Mouse (Mus musculus) limb, embryonic 12.5 days (tissue): ENCODE measurements around the gene Slc5a8. TPM values are rescaled to one million over a fixed set of nuclear protein-coding genes. Genes with fewer than 3 reads are reported as not detected.

Source experiments
- ATAC-seq: fragments of 200-750 bp; cut with Nextera tagmentation; 2 replicates; pipeline ENCODE4 v1.8.0; 2017; ENCODE audit warnings: low read depth, moderate TSS enrichment; ENCODE audit not compliant: insufficient number of reproducible peaks, insufficient read depth, low FRiP score, low TSS enrichment
- H3K27ac ChIP-seq: fragments of 300-500 bp; sonication (generic); 2 replicates; pipeline ENCODE4 v1.5.1; 2016; ENCODE audit warnings: mild to moderate bottlenecking, moderate library complexity
- H3K27me3 ChIP-seq: fragments of 300-500 bp; sonication (generic); 2 replicates; pipeline ENCODE4 v1.6.1; 2016; ENCODE audit warnings: mild to moderate bottlenecking, moderate library complexity
- H3K36me3 ChIP-seq: fragments of 300-500 bp; sonication (generic); 2 replicates; pipeline ENCODE4 v1.6.1; 2016; ENCODE audit warnings: mild to moderate bottlenecking, moderate library complexity
- H3K4me1 ChIP-seq: fragments of 300-500 bp; sonication (generic); replicated peaks from 2 replicates; pipeline ENCODE4 v1.6.1; 2016
- H3K4me2 ChIP-seq: fragments of 300-500 bp; sonication (generic); 2 replicates; pipeline ENCODE4 v1.6.1; 2016; ENCODE audit warnings: mild to moderate bottlenecking, moderate library complexity
- H3K4me3 ChIP-seq: fragments of 300-500 bp; sonication (generic); replicated peaks from 2 replicates; pipeline ENCODE4 v1.5.1; 2016; ENCODE audit warnings: mild to moderate bottlenecking
- H3K9ac ChIP-seq: fragments of 300-500 bp; sonication (generic); replicated peaks from 2 replicates; pipeline ENCODE4 v1.6.1; 2016; ENCODE audit warnings: mild to moderate bottlenecking, moderate library complexity
- H3K9me3 ChIP-seq: fragments of 300-500 bp; sonication (generic); 2 replicates; pipeline ENCODE4 v1.6.1; 2016; ENCODE audit warnings: mild to moderate bottlenecking, moderate library complexity
- WGBS: fragments of 180-500 bp; shearing (Covaris S2); methylation state at CpG from one replicate; pipeline ENCODE4 v1.1.7; 2016; 5-methylcytosine and 5-hydroxymethylcytosine counted together
- polyA plus RNA-seq: library from polyadenylated mRNA; unstranded; fragments of >200 nt; fragmentation: Nextera tagmentation; extraction: Ambion mirVana; gene quantifications from 2 replicates; pipeline ENCODE4 v1.2.1, GENCODE M21; 2016

Slc5a8 gene
- polyA plus RNA-seq, 1 experiment from 2014 or later: 0.04 TPM

GRCm38 (mm10) chr10:88886114-88886513, 322 bp downstream of the Slc5a8 start:
- Histone ChIP-seq H3K9me3 (no peaks in the 10 kb centered on the region; the same call in 1 of the 2 replicates), H3K9ac (no peak overlapping the region), H3K4me3 (peak overlapping the region; percentile 33), H3K36me3 (no peaks in the 10 kb centered on the region), H3K4me1 (peaks cover 9% of the 10 kb centered on the region), H3K27ac (no peak overlapping the region), H3K4me2 (peak overlapping the region; percentile 62), H3K27me3 (peaks cover 48% of the 10 kb centered on the region)
- ATAC-seq: peak; percentile 15; the same call in 1 of the 2 replicates
- WGBS: 2% methylated on average over 32 of the region's 32 CpGs

- H3K4me3 ChIP-seq: no peak overlapping the region
- peaks cover 44% of the 10 kb centered on the region for H3K27me3 ChIP-seq
- H3K9ac ChIP-seq: no peak overlapping the region
- no peaks in the 10 kb centered on the region; the same call in 1 of the 2 replicates for H3K9me3 ChIP-seq
- no peaks in the 10 kb centered on the region for H3K36me3 ChIP-seq
- no peak overlapping the region for H3K4me2 ChIP-seq
- no peak for ATAC-seq
- 82% methylated on average over 2 of the region's 2 CpGs for WGBS
- no peak overlapping the region for H3K27ac ChIP-seq
- peaks cover 9% of the 10 kb centered on the region for H3K4me1 ChIP-seq
Observed at GRCm38 (mm10) chr10:88888376-88888775, 2.6 kb downstream of the Slc5a8 start.

- no peak overlapping the region for H3K4me2 ChIP-seq
- ATAC-seq: no peak
- peaks cover 19% of the 10 kb centered on the region for H3K27me3 ChIP-seq
- WGBS: 85% methylated on average over 7 of the region's 7 CpGs
- H3K9ac ChIP-seq: no peak overlapping the region
- no peak overlapping the region for H3K4me3 ChIP-seq
- H3K4me1 ChIP-seq: peaks cover under 1% of the 10 kb centered on the region; the same call in 1 of the 2 replicates
- no peak overlapping the region for H3K27ac ChIP-seq
- H3K36me3 ChIP-seq: no peaks in the 10 kb centered on the region
- no peaks in the 10 kb centered on the region for H3K9me3 ChIP-seq
Observed at GRCm38 (mm10) chr10:88891410-88891809, 5.6 kb downstream of the Slc5a8 start.

GRCm38 (mm10) chr10:88892560-88893087, 6.8 kb downstream of the Slc5a8 start:
- H3K4me1 ChIP-seq: no peaks in the 10 kb centered on the region
- no peak overlapping the region for H3K4me2 ChIP-seq
- no peak overlapping the region for H3K27ac ChIP-seq
- peaks cover 8% of the 10 kb centered on the region for H3K27me3 ChIP-seq
- H3K9me3 ChIP-seq: no peaks in the 10 kb centered on the region
- no peak overlapping the region for H3K4me3 ChIP-seq
- no peaks in the 10 kb centered on the region for H3K36me3 ChIP-seq
- H3K9ac ChIP-seq: no peak overlapping the region
- 87% methylated on average over 8 of the region's 8 CpGs for WGBS
- ATAC-seq: no peak

GRCm38 (mm10) chr10:88897032-88897431, 11.2 kb downstream of the Slc5a8 start:
- Histone ChIP-seq H3K4me2 (no peak overlapping the region), H3K9ac (no peak overlapping the region), H3K9me3 (no peaks in the 10 kb centered on the region), H3K4me1 (no peaks in the 10 kb centered on the region), H3K27ac (no peak overlapping the region), H3K4me3 (no peak overlapping the region), H3K36me3 (no peaks in the 10 kb centered on the region), H3K27me3 (no peaks in the 10 kb centered on the region)
- WGBS: 83% methylated on average over 6 of the region's 6 CpGs
- ATAC-seq: no peak

- ATAC-seq: no peak
- Histone ChIP-seq H3K4me1 (no peaks in the 10 kb centered on the region), H3K9me3 (no peaks in the 10 kb centered on the region), H3K4me2 (no peak overlapping the region), H3K4me3 (no peak overlapping the region), H3K9ac (no peak overlapping the region), H3K27ac (no peak overlapping the region), H3K36me3 (no peaks in the 10 kb centered on the region), H3K27me3 (no peaks in the 10 kb centered on the region)
- WGBS: 90% methylated on average over 12 of the region's 12 CpGs
Observed at GRCm38 (mm10) chr10:88949649-88950296, 64.0 kb downstream of the Slc5a8 start.

GRCm38 (mm10) chr10:88950297-88950653, 64.5 kb downstream of the Slc5a8 start:
- Histone ChIP-seq H3K4me3 (no peak overlapping the region), H3K4me2 (no peak overlapping the region), H3K4me1 (no peaks in the 10 kb centered on the region), H3K36me3 (no peaks in the 10 kb centered on the region), H3K27ac (no peak overlapping the region), H3K27me3 (no peaks in the 10 kb centered on the region), H3K9ac (no peak overlapping the region), H3K9me3 (no peaks in the 10 kb centered on the region)
- no peak for ATAC-seq
- WGBS: 83% methylated on average over 4 of the region's 4 CpGs

GRCm38 (mm10) chr10:88960791-88961190, 75.0 kb downstream of the Slc5a8 start:
- Histone ChIP-seq H3K9me3 (no peaks in the 10 kb centered on the region), H3K36me3 (no peaks in the 10 kb centered on the region), H3K4me3 (no peak overlapping the region), H3K4me1 (no peaks in the 10 kb centered on the region), H3K9ac (no peak overlapping the region), H3K27me3 (no peaks in the 10 kb centered on the region), H3K27ac (no peak overlapping the region), H3K4me2 (no peak overlapping the region)
- no peak for ATAC-seq
- WGBS: 78% methylated on average over 5 of the region's 5 CpGs

- Histone ChIP-seq H3K4me2 (no peak overlapping the region), H3K27me3 (no peaks in the 10 kb centered on the region), H3K27ac (no peak overlapping the region), H3K36me3 (no peaks in the 10 kb centered on the region), H3K9me3 (0 out of 2 replicates have a peak, but pooled peaks cover 4% of the 10 kb centered on the region), H3K4me1 (no peaks in the 10 kb centered on the region), H3K9ac (no peak overlapping the region), H3K4me3 (no peak overlapping the region)
- no peak for ATAC-seq
- WGBS: 92% methylated on average over 5 of the region's 5 CpGs
Observed at GRCm38 (mm10) chr10:88968586-88968985, 82.8 kb downstream of the Slc5a8 start.

- H3K4me2 ChIP-seq: no peak overlapping the region
- no peaks in the 10 kb centered on the region for H3K4me1 ChIP-seq
- H3K27ac ChIP-seq: no peak overlapping the region
- 0 out of 2 replicates have a peak, but pooled peaks cover 4% of the 10 kb centered on the region for H3K9me3 ChIP-seq
- ATAC-seq: peak; percentile 75; the same call in 1 of the 2 replicates
- H3K9ac ChIP-seq: no peak overlapping the region
- 78% methylated on average over 7 of the region's 7 CpGs for WGBS
- H3K27me3 ChIP-seq: no peaks in the 10 kb centered on the region
- no peaks in the 10 kb centered on the region for H3K36me3 ChIP-seq
- H3K4me3 ChIP-seq: no peak overlapping the region
Observed at GRCm38 (mm10) chr10:88970951-88971725, 85.3 kb downstream of the Slc5a8 start.

GRCm38 (mm10) chr10:88978932-88979331, 93.1 kb downstream of the Slc5a8 start:
- H3K27me3 ChIP-seq: no peaks in the 10 kb centered on the region
- H3K4me2 ChIP-seq: no peak overlapping the region
- 85% methylated on average over 6 of the region's 6 CpGs for WGBS
- H3K9me3 ChIP-seq: no peaks in the 10 kb centered on the region
- no peaks in the 10 kb centered on the region for H3K36me3 ChIP-seq
- no peak overlapping the region for H3K9ac ChIP-seq
- no peak overlapping the region for H3K4me3 ChIP-seq
- ATAC-seq: no peak
- H3K27ac ChIP-seq: no peak overlapping the region
- no peaks in the 10 kb centered on the region for H3K4me1 ChIP-seq
